ENCODE assay signal across 19 mouse cellular contexts in the genomic region with DNA sequence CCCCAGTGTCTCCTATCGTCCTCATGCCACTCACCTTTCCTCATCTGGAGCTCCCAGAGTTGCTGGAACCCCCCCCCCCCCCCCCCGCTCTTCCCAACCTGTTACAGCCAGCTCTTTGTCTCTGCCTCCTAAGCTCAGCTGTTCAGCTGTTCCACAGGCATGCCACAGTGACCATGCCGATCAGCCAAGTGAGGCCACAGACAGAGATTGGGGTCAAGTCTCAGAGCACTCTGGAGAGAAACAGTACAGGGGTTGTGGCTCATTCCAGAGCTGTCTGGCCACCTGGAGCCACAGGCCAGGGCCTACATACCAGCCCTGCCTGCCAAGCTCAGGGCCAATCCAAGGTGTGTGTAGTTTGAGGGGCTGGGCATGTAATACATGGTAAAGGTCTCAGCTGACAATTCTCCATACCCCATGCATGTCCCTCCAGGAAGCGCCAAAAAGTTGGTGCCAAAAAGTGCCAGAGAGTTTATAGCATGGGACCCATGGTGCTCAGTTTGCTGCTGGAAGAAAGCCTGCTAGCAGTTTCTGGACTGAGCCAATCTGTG. TPM values are rescaled to one million over a fixed set of nuclear protein-coding genes. Genes with fewer than 3 reads are reported as not detected.
DNase-seq lines count a peak whose midpoint lies in the region; ATAC-seq and TF ChIP-seq lines count a peak whose summit lies in the region.
"Had no signal": no experiment of that assay in that cellular context is flagged by ENCODE, and none has a peak within 500 bp of the region (broad histone marks: within the 10 kb centered on the region; RNA-seq: fewer than 3 reads in every experiment).

No protein-coding gene starts in this region.

- H3K27me3 ChIP-seq in embryonic facial prominence, embryonic 14.5 days (replicated peaks; ENCODE audit: control insufficient read depth, insufficient read depth, low read length) = no peaks in the 10 kb centered on the region
- H3K27me3 ChIP-seq in embryonic facial prominence, embryonic 10.5 days (replicated peaks; ENCODE audit: low read depth, poor library complexity, severe bottlenecking) = no peaks in the 10 kb centered on the region
- no peaks in the 10 kb centered on the region for H3K27me3 ChIP-seq in lung, embryonic 15.5 days
- no peaks in the 10 kb centered on the region for H3K27me3 ChIP-seq in midbrain, embryonic 11.5 days (ENCODE audit: control insufficient read depth, insufficient read depth, low read length)
- H3K27me3 ChIP-seq in midbrain, embryonic 15.5 days (replicated peaks) = no peaks in the 10 kb centered on the region
- no peaks in the 10 kb centered on the region for H3K27me3 ChIP-seq in myocyte (ENCODE audit: control insufficient read depth, insufficient read depth, insufficient read length)
- H3K27me3 ChIP-seq: embryonic facial prominence, embryonic 13.5 days; forebrain, embryonic 13.5 days; hindbrain, embryonic 13.5 days had no signal

- H3K9ac ChIP-seq in embryonic facial prominence, embryonic 14.5 days (ENCODE audit: low read depth, low read length) = no peak overlapping the region
- 0 out of 2 replicates have a peak overlapping the region, but pooled peaks have one; percentile 5 for H3K9ac ChIP-seq in lung, embryonic 15.5 days
- H3K9ac ChIP-seq in midbrain, embryonic 11.5 days (ENCODE audit: low read length) = no peak overlapping the region
- H3K9ac ChIP-seq in midbrain, embryonic 15.5 days = no peak overlapping the region
- H3K9ac ChIP-seq: embryonic facial prominence, embryonic 13.5 days; forebrain, embryonic 13.5 days; hindbrain, embryonic 13.5 days had no signal

- DNase-seq in embryonic facial prominence, embryonic 14.5 days (ENCODE audit: low spot score) = no peak
- DNase-seq in embryonic facial prominence, embryonic 10.5 days (ENCODE audit: low spot score) = no peak
- no peak for DNase-seq in lung, postnatal 36 days
- DNase-seq in midbrain, embryonic 11.5 days (ENCODE audit: low spot score, missing footprints) = peak; percentile 60
- no peak for DNase-seq in ovary, postnatal 36 days (ENCODE audit: low spot score)

- ATAC-seq in embryonic facial prominence, embryonic 14.5 days (ENCODE audit: low read depth) = 0 out of 2 replicates have a peak, but pooled peaks have one; percentile 5
- no peak for ATAC-seq in lung, embryonic 15.5 days (ENCODE audit: borderline replicate concordance, extremely low read depth, low FRiP score, low TSS enrichment)
- no peak for ATAC-seq in midbrain, embryonic 11.5 days (ENCODE audit: low FRiP score)
- no peak for ATAC-seq in midbrain, embryonic 15.5 days (replicated peaks)
- ATAC-seq: activated CD4-positive, CD25-positive, alpha-beta regulatory T cell, adult 4 months; CD4-positive, CD25-positive, alpha-beta regulatory T cell, adult 4 months; forebrain, embryonic 13.5 days; forebrain, embryonic 16.5 days; hindbrain, embryonic 16.5 days; intestine, embryonic 16.5 days had no signal

- TF ChIP-seq POLR2A in myocyte (IDR thresholded peaks at IDR 0.05; ENCODE audit: insufficient read length, low read depth) = no peak

- no peak overlapping the region for H3K27ac ChIP-seq in embryonic facial prominence, embryonic 14.5 days (replicated peaks; ENCODE audit: low read depth, low read length)
- no peak overlapping the region for H3K27ac ChIP-seq in embryonic facial prominence, embryonic 10.5 days (replicated peaks)
- H3K27ac ChIP-seq in lung, embryonic 15.5 days = peak overlapping the region; percentile 18; the same call in 1 of the 2 replicates
- H3K27ac ChIP-seq in midbrain, embryonic 11.5 days (ENCODE audit: low read depth, low read length) = no peak overlapping the region
- H3K27ac ChIP-seq in midbrain, embryonic 15.5 days = no peak overlapping the region
- H3K27ac ChIP-seq: embryonic facial prominence, embryonic 13.5 days; forebrain, embryonic 10.5 days; forebrain, embryonic 13.5 days had no signal

- peaks cover 35% of the 10 kb centered on the region for H3K36me3 ChIP-seq in embryonic facial prominence, embryonic 14.5 days (ENCODE audit: control insufficient read depth, insufficient read depth, low read length)
- peaks cover 80% of the 10 kb centered on the region for H3K36me3 ChIP-seq in embryonic facial prominence, embryonic 10.5 days (replicated peaks)
- peaks cover 17% of the 10 kb centered on the region for H3K36me3 ChIP-seq in lung, embryonic 15.5 days
- peaks cover 8% of the 10 kb centered on the region for H3K36me3 ChIP-seq in midbrain, embryonic 11.5 days (ENCODE audit: control insufficient read depth, insufficient read depth, low read length)
- H3K36me3 ChIP-seq in midbrain, embryonic 15.5 days (replicated peaks) = peaks cover 38% of the 10 kb centered on the region
- H3K36me3 ChIP-seq in myocyte (ENCODE audit: control insufficient read depth, insufficient read depth) = peaks cover 9% of the 10 kb centered on the region

- WGBS in embryonic facial prominence, embryonic 14.5 days = 73% methylated on average over 3 of the region's 4 CpGs
- WGBS in embryonic facial prominence, embryonic 10.5 days = 75% methylated on average over 4 of the region's 4 CpGs
- 78% methylated on average over 3 of the region's 4 CpGs for WGBS in lung, embryonic 15.5 days
- WGBS in midbrain, embryonic 11.5 days = 75% methylated on average over 4 of the region's 4 CpGs
- 79% methylated on average over 3 of the region's 4 CpGs for WGBS in midbrain, embryonic 15.5 days

- no peak overlapping the region for H3ac ChIP-seq in myocyte (ENCODE audit: control insufficient read depth, insufficient read length)

- no peak overlapping the region for H3K4me3 ChIP-seq in embryonic facial prominence, embryonic 14.5 days (ENCODE audit: low read depth, low read length)
- H3K4me3 ChIP-seq in embryonic facial prominence, embryonic 10.5 days = no peak overlapping the region
- H3K4me3 ChIP-seq in lung, embryonic 15.5 days = no peak overlapping the region
- H3K4me3 ChIP-seq in midbrain, embryonic 11.5 days (ENCODE audit: low read depth, low read length) = no peak overlapping the region
- no peak overlapping the region for H3K4me3 ChIP-seq in midbrain, embryonic 15.5 days
- H3K4me3 ChIP-seq in myocyte = no peak overlapping the region
- H3K4me3 ChIP-seq: embryonic facial prominence, embryonic 13.5 days; forebrain, embryonic 10.5 days; forebrain, embryonic 13.5 days; hindbrain, embryonic 10.5 days; hindbrain, embryonic 13.5 days had no signal

- H3K4me1 ChIP-seq in embryonic facial prominence, embryonic 14.5 days (ENCODE audit: control insufficient read depth, insufficient read depth, low read length) = no peaks in the 10 kb centered on the region
- H3K4me1 ChIP-seq in embryonic facial prominence, embryonic 10.5 days = no peaks in the 10 kb centered on the region
- H3K4me1 ChIP-seq in lung, embryonic 15.5 days = peaks cover 24% of the 10 kb centered on the region
- no peaks in the 10 kb centered on the region for H3K4me1 ChIP-seq in midbrain, embryonic 11.5 days (ENCODE audit: control insufficient read depth, insufficient read depth, low read length)
- no peaks in the 10 kb centered on the region for H3K4me1 ChIP-seq in midbrain, embryonic 15.5 days
- H3K4me1 ChIP-seq: embryonic facial prominence, embryonic 13.5 days; forebrain, embryonic 10.5 days; forebrain, embryonic 13.5 days; hindbrain, embryonic 13.5 days had no signal

- H3K79me2 ChIP-seq in myocyte (ENCODE audit: control insufficient read depth, insufficient read depth) = no peaks in the 10 kb centered on the region

- no peak overlapping the region for H3K4me2 ChIP-seq in embryonic facial prominence, embryonic 14.5 days (ENCODE audit: low read depth, low read length)
- H3K4me2 ChIP-seq in lung, embryonic 15.5 days = no peak overlapping the region
- no peak overlapping the region for H3K4me2 ChIP-seq in midbrain, embryonic 11.5 days
- no peak overlapping the region for H3K4me2 ChIP-seq in midbrain, embryonic 15.5 days
- H3K4me2 ChIP-seq in myocyte (ENCODE audit: low read depth) = no peak overlapping the region
- H3K4me2 ChIP-seq: embryonic facial prominence, embryonic 13.5 days; forebrain, embryonic 13.5 days; heart, embryonic 11.5 days; hindbrain, embryonic 13.5 days had no signal

- H3K9me3 ChIP-seq in embryonic facial prominence, embryonic 14.5 days (ENCODE audit: control insufficient read depth, low read length) = no peaks in the 10 kb centered on the region
- no peaks in the 10 kb centered on the region for H3K9me3 ChIP-seq in embryonic facial prominence, embryonic 10.5 days
- no peaks in the 10 kb centered on the region for H3K9me3 ChIP-seq in lung, embryonic 15.5 days
- no peaks in the 10 kb centered on the region for H3K9me3 ChIP-seq in midbrain, embryonic 11.5 days (ENCODE audit: control insufficient read depth, low read length)
- H3K9me3 ChIP-seq in midbrain, embryonic 15.5 days = no peaks in the 10 kb centered on the region
- H3K9me3 ChIP-seq: embryonic facial prominence, embryonic 13.5 days; forebrain, embryonic 10.5 days; forebrain, embryonic 13.5 days; hindbrain, embryonic 10.5 days; hindbrain, embryonic 13.5 days had no signal

RNA-seq across cellular contexts. Expression of a gene that starts 6.9 kb away (rescaled TPM):
- 17.4 and 18.4 TPM in 2 replicates for polyA plus RNA-seq in embryonic facial prominence, embryonic 14.5 days (2014; fragmentation: Nextera tagmentation; extraction: Ambion mirVana)
- polyA plus RNA-seq in embryonic facial prominence, embryonic 10.5 days (2016; fragmentation: Nextera tagmentation; extraction: Ambion mirVana) = 25.7 and 30.7 TPM in 2 replicates
- polyA plus RNA-seq in lung, embryonic 15.5 days (2015; fragmentation: Nextera tagmentation; extraction: Ambion mirVana) = 20.8 and 21.9 TPM in 2 replicates
- polyA plus RNA-seq in midbrain, embryonic 11.5 days (2014; fragmentation: Nextera tagmentation; extraction: Ambion mirVana) = 19.7 TPM in 2 replicates
- 66.3 and 71.4 TPM in 2 replicates for polyA plus RNA-seq in midbrain, embryonic 15.5 days (2015; fragmentation: Nextera tagmentation; extraction: Ambion mirVana)
- polyA plus RNA-seq in myocyte (2012; fragmentation: generic; extraction: Trizol) = 8.2 TPM

RNA-seq across cellular contexts. Expression of a gene that starts 21.5 kb away (rescaled TPM):
- polyA plus RNA-seq in embryonic facial prominence, embryonic 14.5 days (2014; fragmentation: Nextera tagmentation; extraction: Ambion mirVana) = 43.7 and 48.1 TPM in 2 replicates
- polyA plus RNA-seq in embryonic facial prominence, embryonic 10.5 days (2016; fragmentation: Nextera tagmentation; extraction: Ambion mirVana) = 74.0 and 74.4 TPM in 2 replicates
- 61.8 and 66.7 TPM in 2 replicates for polyA plus RNA-seq in lung, embryonic 15.5 days (2015; fragmentation: Nextera tagmentation; extraction: Ambion mirVana)
- 54.2 and 60.9 TPM in 2 replicates for polyA plus RNA-seq in midbrain, embryonic 11.5 days (2014; fragmentation: Nextera tagmentation; extraction: Ambion mirVana)
- 96.4 and 99.7 TPM in 2 replicates for polyA plus RNA-seq in midbrain, embryonic 15.5 days (2015; fragmentation: Nextera tagmentation; extraction: Ambion mirVana)
- 48.8 TPM for polyA plus RNA-seq in myocyte (2012; fragmentation: generic; extraction: Trizol)

RNA-seq across cellular contexts. Expression of a gene that starts 22.0 kb away (rescaled TPM):
- 30.1 and 36.6 TPM in 2 replicates for polyA plus RNA-seq in embryonic facial prominence, embryonic 14.5 days (2014; fragmentation: Nextera tagmentation; extraction: Ambion mirVana)
- polyA plus RNA-seq in embryonic facial prominence, embryonic 10.5 days (2016; fragmentation: Nextera tagmentation; extraction: Ambion mirVana) = 46.9 and 51.8 TPM in 2 replicates
- polyA plus RNA-seq in lung, embryonic 15.5 days (2015; fragmentation: Nextera tagmentation; extraction: Ambion mirVana) = 39.0 and 40.7 TPM in 2 replicates
- polyA plus RNA-seq in midbrain, embryonic 11.5 days (2014; fragmentation: Nextera tagmentation; extraction: Ambion mirVana) = 34.5 and 36.8 TPM in 2 replicates
- 96.4 and 103 TPM in 2 replicates for polyA plus RNA-seq in midbrain, embryonic 15.5 days (2015; fragmentation: Nextera tagmentation; extraction: Ambion mirVana)
- polyA plus RNA-seq in myocyte (2012; fragmentation: generic; extraction: Trizol) = 21.7 TPM
